Mouse (Mus musculus) CH12.LX (cell line): ENCODE measurements around the gene Mat1a. TPM values are rescaled to one million over a fixed set of nuclear protein-coding genes. Genes with fewer than 3 reads are reported as not detected.

Source experiments
- DNase-seq: peaks from one replicate; pipeline ENCODE4 v3.0.0-alpha.2; 2013; ENCODE audit errors: extremely low read depth
- H3K27ac ChIP-seq: 2 replicates; pipeline ENCODE4 v1.5.1; 2012; ENCODE audit warnings: low read depth, mild to moderate bottlenecking, control low read depth, moderate library complexity; ENCODE audit not compliant: insufficient read depth
- H3K27me3 ChIP-seq: replicated peaks from 2 replicates; pipeline ENCODE3; 2012; ENCODE audit warnings: inconsistent platforms
- H3K36me3 ChIP-seq, 2 experiments: replicated peaks in 1 of 2; 2 replicates each; pipeline versions ENCODE3 to v1.6.1; 2012; ENCODE audit warnings: inconsistent platforms in 1 of 2, low read length in 1 of 2, mild to moderate bottlenecking in 1 of 2, mixed read lengths in 1 of 2, moderate library complexity in 1 of 2; ENCODE audit not compliant: control insufficient read depth in 1 of 2, insufficient read depth in 1 of 2
- H3K4me1 ChIP-seq, 2 experiments: 2 replicates each; pipeline ENCODE4 v1.6.1; 2012; ENCODE audit warnings: inconsistent platforms in 1 of 2, moderate library complexity in 1 of 2; ENCODE audit not compliant: insufficient read depth in 2 of 2, control insufficient read depth in 1 of 2
- H3K4me2 ChIP-seq: 2 replicates; pipeline ENCODE4 v1.6.1; 2012; ENCODE audit warnings: low read depth, mild to moderate bottlenecking, control low read depth; ENCODE audit not compliant: poor library complexity, insufficient read depth, severe bottlenecking
- H3K4me3 ChIP-seq, 3 experiments: fragments of 150-350 bp in 1 of 3; sonication (generic) in 1 of 3; replicated peaks in 1 of 3; 2 replicates each; pipeline versions ENCODE3 to v1.5.1; 2011 to 2012; ENCODE audit warnings: low read depth in 2 of 3, low read length in 2 of 3, mild to moderate bottlenecking in 2 of 3, moderate library complexity in 2 of 3, control low read depth in 1 of 3, improper control_type of control experiment in 1 of 3, inconsistent platforms in 1 of 3, mixed read lengths in 1 of 3; ENCODE audit not compliant: poor library complexity in 1 of 3
- H3K79me2 ChIP-seq: replicated peaks from 2 replicates; pipeline ENCODE4 v1.6.1; 2012; ENCODE audit warnings: mild to moderate bottlenecking, moderate library complexity; ENCODE audit not compliant: control insufficient read depth, poor library complexity, insufficient read depth, severe bottlenecking; ENCODE audit errors: extremely low read depth
- H3K9ac ChIP-seq: 2 replicates; pipeline ENCODE4 v1.6.1; 2012; ENCODE audit warnings: low read depth, mild to moderate bottlenecking, control low read depth, moderate library complexity; ENCODE audit not compliant: insufficient read depth
- H3K9me3 ChIP-seq: replicated peaks from 2 replicates; pipeline ENCODE3; 2012; ENCODE audit warnings: low read length, inconsistent platforms, mixed read lengths
- CTCF ChIP-seq, 2 experiments: IDR thresholded peaks in 1 of 2; conservative IDR thresholded peaks in 1 of 2; 2 replicates each; pipeline ENCODE4 v1.5.1; 2011 to 2012; ENCODE audit warnings: low read depth in 2 of 2, low read length in 2 of 2, improper control_type of control experiment in 1 of 2, inconsistent platforms in 1 of 2, mild to moderate bottlenecking in 1 of 2, moderate library complexity in 1 of 2
- E2F4 ChIP-seq: IDR thresholded peaks from 2 replicates; pipeline ENCODE4 v1.6.1; 2011; ENCODE audit warnings: low read depth, low read length, improper control_type of control experiment; ENCODE audit not compliant: insufficient replicate concordance
- ELF1 ChIP-seq: IDR thresholded peaks from 2 replicates; pipeline ENCODE4 v1.6.1; 2014; ENCODE audit warnings: low read depth, mild to moderate bottlenecking, inconsistent platforms, low read length, improper control_type of control experiment
- HCFC1 ChIP-seq: IDR thresholded peaks from 2 replicates; pipeline ENCODE4 v1.6.1; 2012; ENCODE audit warnings: low read depth, mild to moderate bottlenecking, inconsistent platforms, low read length, improper control_type of control experiment
- MEF2A ChIP-seq: IDR thresholded peaks from 2 replicates; pipeline ENCODE4 v1.6.1; 2014; ENCODE audit warnings: low read depth, mild to moderate bottlenecking, inconsistent platforms, low read length, improper control_type of control experiment, borderline replicate concordance
- MXI1 ChIP-seq: IDR thresholded peaks from 2 replicates; pipeline ENCODE4 v1.6.1; 2011; ENCODE audit warnings: mild to moderate bottlenecking, low read depth, low read length, improper control_type of control experiment
- MYC ChIP-seq: IDR thresholded peaks from 2 replicates; pipeline ENCODE4 v1.6.1; 2011; ENCODE audit warnings: low read depth, mild to moderate bottlenecking, improper control_type of control experiment, low read length
- NRF1 ChIP-seq: IDR thresholded peaks from 2 replicates; pipeline ENCODE4 v1.6.1; 2014; ENCODE audit warnings: low read depth, mild to moderate bottlenecking, inconsistent platforms, low read length, improper control_type of control experiment, moderate library complexity
- PAX5 ChIP-seq: IDR thresholded peaks from 2 replicates; pipeline ENCODE4 v1.6.1; 2012; ENCODE audit warnings: low read length, inconsistent platforms, mixed read lengths
- RAD21 ChIP-seq: IDR thresholded peaks from 2 replicates; pipeline ENCODE4 v1.6.1; 2011; ENCODE audit warnings: low read depth, mild to moderate bottlenecking, low read length, improper control_type of control experiment, moderate library complexity
- SMC3 ChIP-seq: IDR thresholded peaks from 2 replicates; pipeline ENCODE4 v1.6.1; 2011; ENCODE audit warnings: low read depth, low read length, improper control_type of control experiment
- ZC3H11A ChIP-seq: IDR thresholded peaks from 2 replicates; pipeline ENCODE4 v1.6.1; 2012; ENCODE audit warnings: low read depth, mild to moderate bottlenecking, inconsistent platforms, low read length, improper control_type of control experiment
- dilution Hi-C: fragments of 300-500 bp; cut with MboI; formaldehyde crosslinking; loops from 2 replicates; pipeline ENCODE4 v1.14.3; 2020; ENCODE audit warnings: low sequenced_read_pairs; ENCODE audit not compliant: extremely low pct_unique_long_range_greater_than_20kb, extremely low pct_ligation_motif_present
- in situ Hi-C: fragments of 300-500 bp; cut with MboI; formaldehyde crosslinking; loops from 3 replicates; pipeline ENCODE4 v1.14.3; 2019; ENCODE audit warnings: low sequenced_read_pairs, low pct_ligation_motif_present, low pct_unique_long_range_greater_than_20kb, mixed read lengths
- polyA plus RNA-seq: library from polyadenylated mRNA; unstranded; fragments of >175 nt; gene quantifications from 2 replicates; pipeline ENCODE4 v1.2.1, GENCODE M21; 2012; ENCODE audit warnings: low read depth; ENCODE audit not compliant: insufficient read length
- total RNA-seq, 2 experiments: library from RNA; depleted of rRNA; stranded (reverse); fragments of 300-350 nt in 1 of 2; fragments of >200 nt in 1 of 2; gene quantifications; 2 replicates each; pipeline ENCODE4 v1.2.3; 2012 to 2014

Gene Mat1a
- total and polyA plus RNA-seq, 3 experiments = not detected

DNA sequence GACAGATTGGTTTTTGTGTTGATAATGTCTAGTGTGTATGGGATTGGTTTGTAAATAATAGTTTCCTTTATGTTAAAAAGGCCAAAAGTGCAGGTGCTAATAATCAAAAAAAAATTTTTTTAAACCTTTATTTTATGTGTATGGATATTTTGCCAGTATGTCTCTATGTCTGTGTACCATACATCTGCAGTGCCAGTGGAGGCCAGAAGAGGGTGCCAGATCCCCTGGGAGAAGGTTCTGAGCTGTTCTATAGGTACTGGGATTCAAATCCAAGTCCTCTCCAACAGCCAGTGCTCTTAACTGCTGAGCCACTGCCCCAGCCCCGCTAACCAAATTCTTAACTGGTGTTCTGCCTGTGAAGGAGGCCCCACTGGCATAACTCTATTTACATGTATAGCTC is 17.3 kb upstream of the Mat1a start:
- Histone ChIP-seq H3K9me3 (no peaks in the 10 kb centered on the region), H3K4me3 (no peak overlapping the region), H3K9ac (no peak overlapping the region), H3K27me3 (peaks cover 5% of the 10 kb centered on the region), H3K27ac (no peak overlapping the region), H3K79me2 (no peaks in the 10 kb centered on the region), H3K4me1 (peaks cover 0 to 15% of the 10 kb centered on the region in 2 experiments; a peak in 2 of 4 replicates), H3K4me2 (no peak overlapping the region), H3K36me3 (no peaks in the 10 kb centered on the region)
- in situ Hi-C loops = no loop called here
- dilution Hi-C loops = no loop called here
- peak; percentile 50 for DNase-seq
- peak; percentile 40 for TF ChIP-seq RAD21
- TF ChIP-seq PAX5 = no peak
- no peak for TF ChIP-seq MYC
- no peak for TF ChIP-seq MXI1
- peak; percentile 54 to 72; a peak in 3 of 4 replicates for TF ChIP-seq CTCF (conservative IDR thresholded peaks at IDR 0.05 in 1 of 2, IDR thresholded peaks at IDR 0.05 in 1 of 2; ENCODE audit: low read depth in 2 of 2, low read length in 2 of 2)
- TF ChIP-seq SMC3 = peak; percentile 39

DNA sequence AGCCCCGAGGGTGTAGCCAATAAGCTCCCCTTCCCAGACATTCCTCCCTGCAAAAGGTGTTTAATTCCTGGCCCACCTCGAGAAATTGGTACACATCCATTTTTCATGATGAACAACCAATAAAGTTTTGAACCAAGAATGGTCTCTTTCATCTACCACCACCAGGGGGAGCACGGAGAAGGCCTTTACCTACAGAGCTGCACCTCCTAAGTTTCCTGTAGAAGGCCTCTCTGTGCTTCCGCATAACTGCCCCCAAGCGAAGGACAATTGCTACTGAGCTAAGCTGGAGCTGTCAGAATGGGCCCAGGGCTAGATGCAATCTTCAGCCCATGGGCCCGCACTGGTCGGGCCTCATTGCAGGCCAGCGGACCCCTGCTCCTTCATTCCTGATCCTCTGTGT is 14.1 kb upstream of the Mat1a start:
- Histone ChIP-seq H3K36me3 (no peaks in the 10 kb centered on the region), H3K79me2 (no peaks in the 10 kb centered on the region), H3K4me1 (peaks cover 0 to 12% of the 10 kb centered on the region in 2 experiments; a peak in 2 of 4 replicates), H3K4me2 (no peak overlapping the region), H3K27ac (no peak overlapping the region), H3K27me3 (no peaks in the 10 kb centered on the region), H3K9me3 (no peaks in the 10 kb centered on the region), H3K9ac (no peak overlapping the region), H3K4me3 (no peak overlapping the region)
- DNase-seq = peak; percentile 78
- in situ Hi-C loops (loop anchor here (5.0 to 10.0 kb wide), 2 partner anchors 37 to 74 kb away; no protein-coding TSS in a partner anchor), dilution Hi-C loops (no loop called here)
- peak; percentile 55; the same call in 1 of the 2 replicates for TF ChIP-seq HCFC1
- TF ChIP-seq E2F4 = no peak
- TF ChIP-seq CTCF (conservative IDR thresholded peaks at IDR 0.05 in 1 of 2, IDR thresholded peaks at IDR 0.05 in 1 of 2; ENCODE audit: low read depth in 2 of 2, low read length in 2 of 2) = peak; percentile 67 to 80
- TF ChIP-seq RAD21 = peak; percentile 37
- no peak for TF ChIP-seq ZC3H11A
- no peak for TF ChIP-seq MEF2A
- peak; percentile 62; the same call in 1 of the 2 replicates for TF ChIP-seq ELF1
- TF ChIP-seq SMC3 = peak; percentile 58

DNA sequence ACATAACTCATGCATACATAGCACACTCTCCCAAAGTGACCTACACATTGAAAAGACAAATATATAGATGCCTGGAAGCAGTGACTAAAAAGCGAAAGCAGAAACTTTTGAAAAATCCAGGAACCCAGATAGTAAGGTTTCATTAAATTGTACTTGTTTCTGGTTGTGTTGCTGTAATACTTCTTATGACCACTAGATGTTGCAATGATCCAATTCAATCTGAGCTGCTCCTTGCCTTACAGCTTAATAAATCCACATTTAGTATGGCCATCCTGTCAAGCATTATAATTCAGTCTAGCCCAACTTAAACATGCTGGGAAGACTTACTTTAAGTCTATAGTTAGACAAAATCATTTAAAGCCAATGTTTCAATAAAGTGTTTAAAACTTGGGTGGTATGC is 10.7 kb upstream of the Mat1a start:
- dilution Hi-C loops = no loop called here
- in situ Hi-C loops = loop anchor here (5.0 to 10.0 kb wide), 2 partner anchors 33 to 71 kb away; no protein-coding TSS in a partner anchor

More for the DNA sequence above, 10.7 kb upstream of the Mat1a start:
- Histone ChIP-seq H3K9ac (no peak overlapping the region), H3K9me3 (no peaks in the 10 kb centered on the region), H3K4me2 (no peak overlapping the region), H3K79me2 (no peaks in the 10 kb centered on the region), H3K4me1 (peaks cover 0 to 12% of the 10 kb centered on the region in 2 experiments; a peak in 2 of 4 replicates), H3K36me3 (no peaks in the 10 kb centered on the region), H3K27ac (no peak overlapping the region), H3K4me3 (no peak overlapping the region), H3K27me3 (no peaks in the 10 kb centered on the region)
- peak; percentile 33 for DNase-seq
- TF ChIP-seq SMC3 (peak; percentile 65), MEF2A (no peak), RAD21 (peak; percentile 84), NRF1 (no peak), CTCF (conservative IDR thresholded peaks at IDR 0.05 in 1 of 2, IDR thresholded peaks at IDR 0.05 in 1 of 2; ENCODE audit: low read depth in 2 of 2, low read length in 2 of 2) (peak; percentile 82 to 90; a peak in 3 of 4 replicates)
